Mouse (Mus musculus): ENCODE measurements around the gene Cish.

Gene Cish

DNA sequence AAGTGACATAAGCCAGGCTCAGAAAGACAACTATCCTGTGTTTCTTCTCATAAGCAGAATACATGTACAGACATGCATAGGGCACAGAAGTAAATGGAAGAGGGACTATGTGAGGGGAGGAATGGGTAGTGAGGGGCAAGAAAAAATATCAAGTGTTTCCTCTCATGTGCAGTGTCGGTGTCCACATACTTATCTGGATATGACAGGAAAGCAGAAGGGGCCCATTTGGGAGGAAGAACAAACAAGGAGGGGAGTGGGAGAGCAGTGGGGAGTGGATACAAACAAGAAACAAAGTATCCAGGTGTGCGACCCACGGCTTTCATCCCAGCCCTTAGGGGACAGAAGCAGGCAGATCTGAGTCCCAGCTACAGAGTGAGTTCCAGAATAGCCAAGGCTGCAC, 18.1 kb downstream of the Cish start:
- DNase-seq (ENCODE audit: inconsistent ontology term), result no peak

DNA sequence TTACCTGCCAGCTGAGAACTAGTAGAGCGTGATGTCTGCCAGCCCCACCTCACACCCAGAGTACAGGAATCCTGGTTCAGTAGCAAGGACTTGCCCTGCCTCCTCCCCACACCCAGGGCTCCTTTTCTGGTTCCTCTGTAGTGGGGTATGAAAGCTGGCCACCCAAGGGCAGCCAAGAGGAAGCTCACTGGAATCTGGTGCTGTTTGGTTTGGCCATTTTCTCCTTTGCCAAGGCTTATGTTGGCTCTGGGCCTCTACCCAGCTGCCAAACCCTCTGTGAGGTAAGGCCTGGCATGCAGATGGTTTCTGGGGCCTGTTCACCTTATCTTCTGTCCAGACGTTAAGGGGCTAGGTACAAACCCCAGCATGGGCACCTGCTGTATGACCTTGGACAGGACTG, 20.0 kb downstream of the Cish start:
- no peak for DNase-seq (ENCODE audit: inconsistent ontology term)

DNA sequence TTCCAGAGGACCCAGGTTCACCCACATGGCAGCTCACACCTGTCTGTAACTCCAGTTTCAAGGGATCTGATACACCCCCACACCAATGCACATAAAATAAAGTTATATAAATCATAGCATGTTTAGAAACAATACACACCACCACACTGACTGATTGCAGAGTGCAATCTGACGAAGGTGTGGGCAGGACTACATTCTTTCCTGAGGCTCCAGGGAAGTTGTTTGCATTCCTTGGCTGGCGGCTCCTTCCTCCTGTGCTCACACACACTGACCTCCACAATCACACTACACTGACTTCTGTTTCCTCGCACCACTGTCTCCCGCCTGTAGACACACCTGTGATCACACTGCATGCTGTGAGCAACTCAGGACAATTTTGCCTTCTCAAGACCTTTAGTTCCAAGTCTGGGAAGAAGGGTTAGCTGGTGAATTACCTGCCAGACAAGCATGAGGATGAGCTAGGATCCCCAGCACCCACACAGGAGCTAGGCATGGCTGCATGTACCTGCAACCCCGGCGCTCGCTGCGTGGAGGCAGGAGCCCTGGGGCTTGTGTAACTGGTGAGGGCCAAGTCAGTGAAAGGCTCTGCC, 26.7 kb downstream of the Cish start:
- DNase-seq (ENCODE audit: inconsistent ontology term), result no peak

DNA sequence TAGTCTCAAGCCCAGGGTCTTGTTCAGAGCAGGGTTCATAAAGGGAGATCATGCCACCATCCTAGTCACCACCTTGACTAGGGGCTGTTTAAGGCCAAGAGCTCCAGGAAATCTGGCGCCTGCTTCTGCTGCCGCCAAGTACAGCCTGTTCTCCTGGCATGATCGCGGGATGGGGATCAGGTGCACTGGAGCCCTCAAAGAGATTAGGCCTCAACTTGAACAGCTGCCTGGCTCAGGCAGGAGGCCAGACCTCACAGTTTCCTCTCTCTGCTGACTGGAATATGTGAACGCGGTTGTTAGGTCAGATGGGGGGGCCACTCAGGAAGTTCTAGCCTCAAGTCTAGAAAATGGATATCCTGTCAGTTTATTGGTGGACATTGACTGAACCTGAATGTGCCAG, 27.7 kb downstream of the Cish start:
- DNase-seq (ENCODE audit: inconsistent ontology term), result no peak

DNA sequence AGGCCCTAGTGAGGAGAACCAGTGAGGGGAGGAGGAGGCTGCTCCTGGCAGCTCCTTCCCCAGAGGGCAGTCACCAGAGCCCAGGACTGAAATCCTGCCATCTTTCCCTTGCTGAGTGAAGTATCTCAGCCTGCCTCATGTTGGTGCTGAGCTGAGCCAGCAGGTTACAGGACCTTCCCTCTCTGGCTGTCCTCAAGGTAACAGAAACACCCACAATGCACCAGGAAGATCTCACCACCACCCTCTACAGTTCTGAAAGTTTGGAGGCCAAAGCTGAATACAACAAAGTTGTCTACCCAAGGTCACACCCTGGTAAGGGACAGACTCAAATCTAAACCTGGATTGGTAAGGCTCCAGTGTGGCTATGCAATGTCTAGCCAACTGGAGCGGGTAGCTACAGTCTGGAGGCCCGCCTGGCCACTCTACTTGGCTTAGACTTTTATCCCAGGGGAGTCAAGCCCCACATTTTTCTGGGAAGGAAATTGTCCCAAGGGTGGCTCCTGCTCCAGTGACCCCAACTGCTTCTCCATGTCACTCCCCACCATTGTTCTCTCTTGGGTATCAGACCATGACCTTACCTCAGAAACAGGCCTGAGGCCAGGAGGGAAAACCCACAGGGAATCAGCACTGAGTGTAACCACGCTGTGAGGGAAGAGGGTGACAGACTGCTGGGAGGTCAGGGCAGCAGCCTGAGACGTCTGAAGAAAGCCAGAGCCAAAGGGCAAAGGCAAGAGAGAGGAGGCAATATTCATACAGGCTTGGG, 29.2 kb downstream of the Cish start:
- DNase-seq (ENCODE audit: inconsistent ontology term), result no peak

GRCm38 (mm10) chr9:107325904-107326303, 30.1 kb downstream of the Cish start:
- DNase-seq (ENCODE audit: inconsistent ontology term), result no peak

- no peak for DNase-seq (ENCODE audit: inconsistent ontology term)
Measured at GRCm38 (mm10) chr9:107327879-107328620, 32.2 kb downstream of the Cish start.

DNA sequence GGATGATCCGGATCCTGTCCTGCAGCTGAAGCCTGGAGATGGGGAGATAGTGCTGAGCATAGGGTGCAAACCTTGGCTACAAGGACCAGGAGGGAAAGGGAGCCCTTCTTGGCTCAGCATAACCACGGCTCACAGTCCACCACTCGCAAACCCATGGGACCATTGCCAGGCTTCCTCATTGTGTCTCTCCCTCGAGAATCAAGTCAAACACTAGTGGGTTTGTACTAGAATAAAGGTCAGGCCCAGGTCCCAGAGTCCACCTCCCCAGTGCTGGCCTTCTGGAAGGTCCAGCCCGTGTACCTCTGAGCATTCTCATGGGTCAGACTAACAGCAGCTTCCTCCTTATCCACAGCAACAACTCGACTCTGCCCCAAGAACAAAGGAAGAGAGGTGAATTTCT, 35.0 kb downstream of the Cish start:
- DNase-seq (ENCODE audit: inconsistent ontology term), result no peak

GRCm38 (mm10) chr9:107333686-107334085, 37.9 kb downstream of the Cish start:
- DNase-seq (ENCODE audit: inconsistent ontology term), result no peak

GRCm38 (mm10) chr9:107334356-107334755, 38.5 kb downstream of the Cish start:
- DNase-seq (ENCODE audit: inconsistent ontology term), result no peak

GRCm38 (mm10) chr9:107335046-107335445, 39.2 kb downstream of the Cish start:
- no peak for DNase-seq (ENCODE audit: inconsistent ontology term)

GRCm38 (mm10) chr9:107335909-107336308, 40.1 kb downstream of the Cish start:
- peak; percentile 70 for DNase-seq (ENCODE audit: inconsistent ontology term)

DNA sequence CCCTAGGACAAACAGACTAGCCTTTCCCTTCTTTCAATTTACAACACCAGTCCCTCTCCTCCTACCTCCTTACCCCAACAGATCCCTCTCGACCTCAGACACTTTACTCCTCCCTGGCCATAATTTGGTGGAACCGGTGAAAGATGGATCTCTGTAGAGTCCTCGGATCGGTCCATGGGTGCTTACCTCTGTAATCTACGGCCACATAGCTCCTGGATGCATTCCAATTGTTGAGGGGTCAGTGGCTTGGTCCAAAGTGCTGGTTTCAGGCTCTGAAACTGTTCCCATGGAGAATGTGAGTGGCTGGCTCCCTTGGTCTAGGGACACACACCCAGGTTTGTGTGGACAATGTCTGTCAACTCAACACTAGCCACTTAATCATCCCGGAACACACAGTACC, 40.6 kb downstream of the Cish start:
- DNase-seq (ENCODE audit: inconsistent ontology term), result no peak

DNA sequence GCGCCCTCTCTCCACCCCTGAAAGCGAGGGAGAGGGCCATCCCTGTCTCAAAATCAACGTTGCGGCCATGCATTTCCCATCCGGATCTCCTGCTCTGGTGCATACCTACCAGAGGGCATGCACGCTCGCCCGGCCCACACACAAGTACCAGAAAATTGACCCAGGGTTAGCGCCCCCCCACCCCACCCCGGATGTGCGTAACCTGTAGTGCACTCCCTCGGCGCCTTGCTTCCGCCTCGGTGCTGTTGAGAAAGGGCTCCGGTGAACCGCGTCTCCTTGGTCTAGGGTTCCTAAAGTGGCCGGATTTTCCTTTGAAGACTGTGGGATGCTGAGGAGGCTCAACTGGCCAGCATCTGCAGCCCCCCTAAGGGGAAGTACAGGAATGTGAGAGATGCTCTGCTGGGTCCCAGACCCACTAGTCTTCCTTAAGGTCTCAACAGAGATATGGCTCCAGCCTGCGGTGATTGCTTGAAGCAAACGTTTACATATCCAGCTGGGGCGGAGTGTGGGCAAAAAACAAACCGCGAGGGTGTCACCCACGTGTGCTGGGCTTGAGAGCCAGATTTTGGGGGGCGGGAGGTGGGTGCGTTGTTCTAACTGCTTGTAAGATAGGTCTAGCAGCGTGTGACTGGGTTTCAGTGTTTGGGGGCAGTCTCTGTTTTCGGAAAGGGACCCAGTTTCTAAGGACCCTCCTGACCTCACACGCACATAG, 42.5 kb downstream of the Cish start, which contains the start of gene Hemk1:
Gene Hemk1, minus strand, starts transcription at position 179 of the 712 bp plus-strand sequence.
- DNase-seq (ENCODE audit: inconsistent ontology term), result peak; percentile 88

GRCm38 (mm10) chr9:107340267-107340859, 44.5 kb downstream of the Cish start, which contains the start of gene 6430571L13Rik:
Gene 6430571L13Rik (plus strand): TSS chr9:107340602.
- peak; percentile 96 for DNase-seq (ENCODE audit: inconsistent ontology term)

DNA sequence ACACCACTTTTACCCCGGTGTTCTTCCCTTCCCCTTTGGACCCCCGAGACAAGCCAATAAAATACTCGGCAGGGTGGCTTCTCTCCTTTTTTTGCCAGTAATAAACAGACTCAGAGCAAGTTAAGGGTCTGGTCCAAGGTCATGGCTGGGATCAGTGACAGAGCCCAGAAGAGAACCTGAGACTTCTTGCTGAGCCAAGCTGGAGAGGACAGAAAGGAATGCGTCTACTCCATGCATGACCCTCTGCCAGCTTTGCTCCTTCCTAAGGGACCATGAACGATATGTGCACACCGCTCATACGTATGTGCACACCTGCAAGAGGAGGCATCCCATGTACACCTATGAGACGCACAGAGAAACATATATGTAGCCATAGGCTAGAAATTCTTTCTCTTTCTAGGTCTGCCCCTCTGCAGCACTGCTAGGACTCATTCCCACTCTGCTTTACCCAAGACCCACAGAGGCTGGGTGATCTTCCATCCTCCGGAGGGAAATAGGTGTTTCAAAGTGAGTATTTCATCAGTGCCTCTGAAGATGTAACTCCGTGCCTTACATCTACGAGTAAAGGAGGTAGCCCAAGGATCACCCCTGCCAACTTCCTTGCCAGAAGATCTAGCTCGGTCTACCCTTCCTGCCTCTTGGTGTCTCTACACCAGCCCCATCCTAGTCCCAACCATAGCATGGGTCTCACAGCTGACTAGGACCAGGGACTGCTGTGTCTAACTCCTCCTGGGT, 45.3 kb downstream of the Cish start:
- no peak for DNase-seq (ENCODE audit: inconsistent ontology term)

DNA sequence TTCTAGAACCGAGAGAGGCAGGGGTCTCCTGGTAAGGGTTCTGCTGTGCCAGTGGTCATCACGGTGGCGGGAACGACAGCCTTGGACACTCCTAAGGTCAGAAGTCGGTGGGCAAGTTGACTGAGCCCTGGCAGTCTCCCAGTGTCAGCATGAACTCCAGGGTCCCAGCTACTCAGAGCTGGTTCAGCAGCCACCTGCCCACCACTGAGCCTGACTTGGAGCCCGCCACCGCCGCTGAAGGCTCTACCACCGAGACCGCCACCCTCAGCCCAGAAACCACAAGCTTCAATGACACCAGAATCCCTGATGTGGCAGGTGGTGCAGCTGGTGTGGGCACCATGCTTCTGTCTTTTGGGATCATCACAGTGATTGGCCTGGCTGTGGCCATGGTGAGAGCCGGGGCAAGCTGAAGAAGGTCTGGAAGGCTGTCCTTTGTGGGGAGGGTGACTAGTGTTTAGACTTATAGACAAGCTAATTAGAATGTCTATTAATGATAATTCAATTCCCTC, 46.4 kb downstream of the Cish start:
- DNase-seq (ENCODE audit: inconsistent ontology term), result no peak

DNA sequence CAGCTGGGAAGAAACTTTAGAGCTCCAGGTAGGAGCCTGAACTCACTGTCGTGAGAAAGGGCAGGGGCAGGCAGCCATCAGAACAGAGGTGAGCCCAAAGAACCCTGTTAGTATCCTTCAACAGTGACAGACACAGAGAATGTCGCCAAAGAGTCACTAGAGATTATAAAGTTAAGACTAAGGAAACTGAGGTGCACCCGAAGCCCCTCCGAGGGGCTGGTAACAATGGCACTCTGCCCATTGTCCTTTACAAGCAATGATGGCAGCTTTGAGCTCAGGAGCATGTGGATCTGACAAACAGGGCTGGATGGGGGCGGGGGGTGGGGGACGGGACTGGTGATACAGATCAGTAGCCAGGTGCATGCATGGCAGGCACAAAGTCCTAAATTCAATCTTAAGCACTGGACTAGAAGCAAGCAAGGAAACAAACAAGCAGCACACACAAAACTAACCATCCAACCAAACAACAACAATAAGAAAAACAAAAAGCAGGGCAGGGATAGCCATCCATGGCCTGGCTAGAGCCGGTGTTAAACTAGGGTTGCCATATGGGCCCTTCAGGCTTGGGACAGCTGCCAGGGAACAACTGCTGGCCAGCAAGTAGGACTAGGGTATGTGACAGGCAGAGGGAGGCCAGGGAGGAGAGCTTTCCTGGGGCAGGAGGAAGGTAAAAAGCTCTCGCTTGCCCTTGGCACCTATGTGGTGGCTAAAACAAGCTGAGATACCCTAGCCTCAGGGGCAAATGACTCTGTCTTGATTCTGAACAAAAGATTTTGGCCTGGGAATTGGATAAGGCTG, 47.5 kb downstream of the Cish start:
- DNase-seq (ENCODE audit: inconsistent ontology term), result no peak

GRCm38 (mm10) chr9:107344027-107344426, 48.2 kb downstream of the Cish start:
- DNase-seq (ENCODE audit: inconsistent ontology term), result no peak

- no peak for DNase-seq (ENCODE audit: inconsistent ontology term)
Measured at GRCm38 (mm10) chr9:107346081-107346480, 50.3 kb downstream of the Cish start.
